Mouse (Mus musculus): Measurements from ENCODE around the gene Wdr5. TPM values are rescaled to one million over a fixed set of nuclear protein-coding genes. Genes with fewer than 3 reads are reported as not detected.
A peak's percentile ranks its signal among the peaks of the same experiment; 100 is the strongest.
"Not testable (repeated sequence)": the region's sequence is repeated elsewhere in the genome, so short reads cannot be mapped to it uniquely, and the experiment has no call there.

Gene Wdr5
- total RNA-seq, 2 experiments from 2014 or later: 27.1 to 27.7 TPM

GRCm38 (mm10) chr2:27504113-27504885 lies 10.7 kb upstream of the Wdr5 start:
- no peak for DNase-seq

- DNase-seq: no peak
Observed at GRCm38 (mm10) chr2:27505539-27505938, 9.4 kb upstream of the Wdr5 start.

- DNase-seq: not testable (repeated sequence)
Observed at GRCm38 (mm10) chr2:27506658-27507057, 8.3 kb upstream of the Wdr5 start.

- DNase-seq: no peak
Observed at GRCm38 (mm10) chr2:27507562-27507961, 7.4 kb upstream of the Wdr5 start, which contains the start of gene Brd3. Gene Brd3, minus strand, starts transcription at chr2:27507662.

- DNase-seq: no peak
Observed at GRCm38 (mm10) chr2:27510706-27511105, 4.3 kb upstream of the Wdr5 start.

GRCm38 (mm10) chr2:27512909-27513308 lies 2.0 kb upstream of the Wdr5 start:
- no peak for DNase-seq

- no peak for DNase-seq
Observed at GRCm38 (mm10) chr2:27513861-27514260, 1.1 kb upstream of the Wdr5 start.

- no peak for DNase-seq
Observed at GRCm38 (mm10) chr2:27515341-27516166, 597 bp downstream of the Wdr5 start.

- no peak for DNase-seq
Observed at GRCm38 (mm10) chr2:27516289-27516688, 1.3 kb downstream of the Wdr5 start.

GRCm38 (mm10) chr2:27518283-27518682 lies 3.3 kb downstream of the Wdr5 start:
- DNase-seq: no peak

- DNase-seq: not testable (repeated sequence)
Observed at GRCm38 (mm10) chr2:27538455-27539330, 23.7 kb downstream of the Wdr5 start.

- DNase-seq: no peak
Observed at GRCm38 (mm10) chr2:27539336-27539735, 24.4 kb downstream of the Wdr5 start.

GRCm38 (mm10) chr2:27539772-27540514 lies 25.0 kb downstream of the Wdr5 start:
- DNase-seq: peak; percentile 98 to 99

GRCm38 (mm10) chr2:27540515-27540836 lies 25.5 kb downstream of the Wdr5 start:
- DNase-seq: no peak

- DNase-seq: no peak
Observed at GRCm38 (mm10) chr2:27541225-27541624, 26.3 kb downstream of the Wdr5 start.

- no peak for DNase-seq
Observed at GRCm38 (mm10) chr2:27544613-27545012, 29.7 kb downstream of the Wdr5 start.

GRCm38 (mm10) chr2:27545517-27545916 lies 30.6 kb downstream of the Wdr5 start:
- DNase-seq: not testable (repeated sequence)

- DNase-seq: not testable (repeated sequence)
Observed at GRCm38 (mm10) chr2:27546041-27546440, 31.1 kb downstream of the Wdr5 start.

GRCm38 (mm10) chr2:27547326-27547725 lies 32.4 kb downstream of the Wdr5 start:
- no peak for DNase-seq

- no peak for DNase-seq
Observed at GRCm38 (mm10) chr2:27547986-27548385, 33.0 kb downstream of the Wdr5 start.

GRCm38 (mm10) chr2:27548664-27549369 lies 33.9 kb downstream of the Wdr5 start:
- DNase-seq: no peak
